Mouse (Mus musculus): ENCODE measurements around the gene Scnn1a.
A peak's percentile ranks its signal among the peaks of the same experiment; 100 is the strongest.

The Scnn1a gene

DNA sequence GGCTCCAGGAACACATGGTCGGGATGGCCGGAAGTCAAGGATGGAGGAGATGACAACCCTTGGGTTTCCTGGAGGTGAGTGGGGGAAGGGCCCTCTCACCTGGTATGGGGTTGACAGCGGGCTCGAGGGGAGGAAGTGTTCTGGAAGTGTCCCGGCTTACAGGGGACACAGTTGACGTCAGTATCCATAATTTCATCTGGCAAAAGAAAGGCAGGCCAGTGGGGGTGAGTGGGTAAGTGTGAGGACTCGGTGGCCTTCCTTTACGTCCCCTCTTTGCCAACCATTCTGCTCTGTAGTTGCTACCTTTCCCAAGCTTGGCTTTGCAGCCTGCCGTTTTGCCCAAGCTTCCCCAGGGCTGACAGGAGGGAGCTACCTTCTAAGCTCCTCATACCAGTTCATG, 8.3 kb upstream of the Scnn1a start:
- no peak for DNase-seq

DNA sequence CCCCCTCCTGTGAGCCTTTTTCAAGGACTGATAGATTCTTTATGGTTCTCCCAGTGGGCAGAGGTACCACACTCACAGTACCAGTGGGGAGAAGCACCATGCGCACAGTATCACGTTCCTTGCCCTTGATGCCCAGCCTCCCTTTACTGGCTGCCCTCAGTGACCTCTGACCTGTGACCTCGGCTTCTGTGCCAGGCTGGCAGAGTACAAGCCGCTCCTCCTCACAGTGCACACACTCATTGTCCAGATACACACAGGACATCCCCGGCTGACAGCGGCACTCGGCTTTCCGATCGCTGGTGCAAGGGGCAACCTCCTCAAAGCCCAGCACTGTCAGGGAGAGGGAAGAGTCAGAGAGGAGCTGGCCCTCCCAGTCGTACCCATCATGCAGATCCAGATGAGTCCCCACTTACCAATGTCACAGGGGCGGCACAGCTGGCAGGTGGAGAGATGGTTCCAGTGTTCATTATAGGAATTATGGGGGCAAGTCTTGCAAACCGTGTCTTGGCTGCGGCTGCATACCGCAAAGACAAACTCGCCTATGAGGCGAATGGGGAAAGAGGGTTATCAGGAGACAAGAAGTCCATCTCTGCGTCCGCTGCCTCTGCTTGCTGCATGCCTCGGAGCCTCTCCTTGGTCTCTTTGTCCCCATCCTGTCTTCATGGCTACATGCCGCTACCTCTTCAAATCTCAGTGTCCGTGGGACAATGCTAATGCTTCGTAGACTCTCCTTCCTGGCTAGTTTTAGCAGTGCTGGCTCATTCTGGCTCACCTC, 7.7 kb upstream of the Scnn1a start:
- no peak for DNase-seq

DNA sequence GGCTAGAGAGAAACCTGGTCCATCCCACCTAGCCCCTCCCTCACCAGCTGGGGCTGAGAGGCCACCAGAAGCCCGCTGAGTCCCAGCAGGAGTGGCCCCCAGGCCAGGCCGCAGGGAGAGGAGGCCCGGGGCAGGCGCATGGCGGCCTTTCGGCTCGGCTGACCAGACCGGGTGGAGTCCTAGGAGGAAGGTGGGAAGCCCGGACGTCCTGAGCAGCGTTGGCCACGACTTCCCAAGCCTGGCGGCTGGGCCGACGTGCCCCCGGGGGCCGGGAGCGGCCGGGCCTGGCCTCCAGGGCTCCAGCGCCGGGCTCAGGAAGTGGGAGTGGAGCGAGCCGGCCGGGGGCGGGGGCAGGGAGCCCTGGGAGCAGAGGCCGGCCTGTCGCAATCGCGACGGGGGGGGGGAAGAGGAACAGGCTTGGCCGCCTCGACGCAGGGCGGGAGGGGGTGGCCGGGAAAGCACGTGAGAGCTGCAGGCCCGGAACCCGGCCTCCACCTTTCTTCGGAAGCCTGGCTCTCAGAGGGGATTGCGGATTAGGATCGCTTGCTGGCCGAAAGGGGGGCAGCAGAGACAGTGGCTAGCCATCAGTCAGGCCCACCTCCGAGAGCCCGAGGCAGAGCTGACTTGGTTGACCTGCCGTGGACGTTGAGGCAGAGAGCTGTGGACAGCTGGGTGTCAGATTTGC, 6.8 kb upstream of the Scnn1a start, which contains the start of gene Ltbr:
TSS of gene Ltbr (minus strand) at position 340 of the 685 bp plus-strand sequence.
- peak; percentile 23 for DNase-seq

DNA sequence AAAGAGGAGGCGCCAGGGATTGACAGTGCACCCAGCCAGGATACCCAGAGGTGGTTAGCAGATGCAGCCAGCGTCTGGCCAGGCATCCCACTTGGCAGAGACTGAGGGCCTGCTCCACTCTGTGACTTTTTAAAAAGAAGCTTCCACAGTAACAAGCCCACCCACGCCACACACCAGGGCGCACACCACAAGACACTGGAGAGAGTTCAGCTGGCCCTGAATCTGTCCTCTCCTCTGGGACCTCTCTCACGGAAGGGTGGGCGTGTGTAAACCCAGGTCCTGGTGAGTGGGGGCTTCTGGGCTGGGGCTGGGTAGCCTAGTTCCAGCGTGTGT, 6.3 kb upstream of the Scnn1a start:
- DNase-seq, result peak; percentile 11

DNA sequence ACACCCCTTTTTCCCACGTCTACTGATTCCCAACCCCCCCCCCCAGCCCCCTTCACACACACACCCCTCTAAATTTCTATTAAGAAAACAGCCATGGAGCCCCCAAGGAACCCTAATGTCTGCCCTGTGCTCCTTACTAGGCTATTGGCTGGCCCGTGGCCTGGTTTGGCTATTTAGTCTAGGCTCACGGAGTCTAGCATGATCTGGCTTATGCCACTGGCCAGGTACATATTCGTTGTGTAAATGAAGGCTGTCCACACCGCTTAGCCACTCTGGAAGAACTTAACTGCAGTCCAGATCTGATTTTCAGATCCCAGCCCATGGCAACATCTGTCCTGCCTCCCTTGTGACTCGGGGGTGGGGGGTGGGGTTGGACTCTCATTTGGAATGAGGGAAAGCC, 5.7 kb upstream of the Scnn1a start:
- DNase-seq, result no peak

DNA sequence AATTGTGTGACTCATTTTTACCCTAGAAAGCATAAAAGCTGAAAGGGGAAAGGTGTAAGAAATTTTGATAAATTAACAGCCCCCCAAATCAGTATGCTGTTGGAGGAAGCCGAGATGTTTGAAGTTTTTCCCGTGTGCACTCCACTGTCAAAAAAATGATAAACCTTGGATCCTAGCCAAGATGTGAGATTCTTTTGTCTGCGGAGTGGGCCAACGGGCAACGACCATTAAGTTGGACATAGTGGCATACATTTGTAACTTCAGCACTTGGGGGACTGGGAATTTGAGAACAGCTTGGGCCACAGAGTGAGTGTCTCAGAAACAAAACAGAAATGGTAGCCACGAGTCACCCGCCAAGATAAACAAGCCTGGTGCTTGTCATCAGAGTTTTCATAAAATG, 3.4 kb upstream of the Scnn1a start:
- DNase-seq, result no peak

DNA sequence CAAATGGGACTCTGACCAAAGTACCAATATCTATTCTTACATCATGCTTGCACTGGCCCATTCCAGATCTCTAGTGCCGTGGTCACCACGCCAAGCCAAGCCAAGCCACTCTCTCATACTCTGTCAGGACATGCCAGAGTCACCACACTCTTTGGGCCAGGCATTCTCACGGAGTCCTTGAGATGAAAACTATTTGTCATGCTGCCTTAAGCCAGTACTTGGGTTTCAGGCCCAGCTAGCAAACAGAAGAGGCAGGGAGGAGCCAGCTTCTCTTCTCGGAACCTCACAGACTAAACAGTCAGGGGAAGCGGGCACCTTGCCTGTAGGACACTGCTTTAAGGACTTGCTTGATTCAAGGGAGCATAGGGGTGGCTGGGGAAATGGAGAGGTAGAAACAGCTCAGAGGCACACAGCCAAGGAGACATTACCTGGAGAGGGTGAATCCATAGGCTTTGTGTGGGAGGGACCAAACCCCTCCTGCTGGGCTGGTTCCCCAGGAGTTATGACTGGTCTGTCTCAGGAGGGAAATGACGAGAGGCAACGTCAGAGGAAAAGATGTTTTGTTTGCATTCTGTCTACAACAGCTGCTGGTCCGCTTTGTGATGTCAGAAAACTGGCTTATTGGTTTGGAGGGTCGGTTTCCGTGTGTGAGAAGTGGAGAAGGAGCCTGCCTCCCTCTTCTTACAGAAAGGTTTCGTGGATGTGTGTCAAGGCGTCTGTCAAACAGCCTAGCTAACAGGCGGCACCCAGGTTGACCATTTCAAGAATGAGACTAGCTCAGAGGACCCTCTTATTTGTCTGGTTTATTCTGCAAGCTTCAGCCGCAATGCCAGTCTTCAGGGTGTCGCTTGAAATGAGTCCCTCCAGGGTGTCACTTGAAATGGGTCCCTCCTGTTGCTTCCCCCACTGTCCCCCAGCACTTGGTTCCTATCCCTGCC, 1.2 kb upstream of the Scnn1a start:
- no peak for DNase-seq

DNA sequence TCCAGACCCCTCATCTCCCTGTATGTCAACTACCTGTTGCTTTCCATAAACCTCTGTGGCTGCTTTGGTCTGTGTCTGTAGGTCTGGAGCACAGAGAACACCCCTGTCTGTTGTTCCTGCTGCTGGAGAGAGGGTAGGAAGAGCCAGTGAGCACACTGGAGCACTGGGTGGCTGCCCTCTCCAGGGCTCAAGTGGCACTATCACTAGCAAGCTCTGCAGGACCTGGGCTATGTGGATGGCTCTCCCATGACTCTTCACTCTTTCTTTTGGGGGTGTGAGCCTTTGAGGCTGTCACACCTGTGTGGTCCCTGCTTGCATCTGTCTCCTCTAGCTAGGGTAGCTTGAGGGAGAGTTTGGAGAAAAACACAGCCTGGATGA, 551 bp upstream of the Scnn1a start:
- no peak for DNase-seq

DNA sequence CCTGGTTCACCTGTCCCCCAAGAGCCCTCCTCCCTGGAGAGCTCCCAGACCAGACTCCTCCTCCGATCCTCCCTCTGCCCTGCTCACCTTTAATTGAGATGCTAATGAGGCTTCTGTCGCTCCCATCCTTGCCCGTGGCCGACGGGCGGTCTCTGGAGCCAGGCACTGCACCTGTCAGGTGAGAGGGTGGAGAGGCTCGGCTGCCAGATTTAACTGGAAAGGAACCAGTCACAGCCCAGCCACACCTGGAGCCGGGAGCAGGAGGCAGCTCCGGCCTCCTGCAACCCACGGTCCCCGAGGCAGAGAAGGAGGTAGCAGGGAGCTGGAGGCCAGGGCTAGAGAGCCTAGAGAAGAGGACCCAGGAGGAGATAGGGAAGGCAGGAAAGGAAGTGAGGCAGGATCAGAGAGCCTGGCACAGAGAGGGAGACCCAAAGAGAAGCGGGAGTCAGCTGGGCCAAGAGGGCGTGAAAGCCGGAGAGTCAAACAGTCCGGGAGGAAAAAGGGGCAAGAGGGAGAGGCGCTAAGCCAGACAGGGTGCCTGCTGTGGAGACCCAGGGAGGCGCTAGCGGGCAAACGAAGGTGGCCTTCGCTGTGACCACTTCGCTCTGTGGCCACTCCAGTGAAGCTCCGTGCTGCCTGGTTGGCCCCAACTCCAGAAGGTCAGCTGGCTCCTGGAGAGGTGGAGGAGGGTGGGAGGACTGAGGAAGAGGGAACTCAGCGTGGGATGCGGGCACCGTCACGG, 826 bp downstream of the Scnn1a start:
- no peak for DNase-seq

DNA sequence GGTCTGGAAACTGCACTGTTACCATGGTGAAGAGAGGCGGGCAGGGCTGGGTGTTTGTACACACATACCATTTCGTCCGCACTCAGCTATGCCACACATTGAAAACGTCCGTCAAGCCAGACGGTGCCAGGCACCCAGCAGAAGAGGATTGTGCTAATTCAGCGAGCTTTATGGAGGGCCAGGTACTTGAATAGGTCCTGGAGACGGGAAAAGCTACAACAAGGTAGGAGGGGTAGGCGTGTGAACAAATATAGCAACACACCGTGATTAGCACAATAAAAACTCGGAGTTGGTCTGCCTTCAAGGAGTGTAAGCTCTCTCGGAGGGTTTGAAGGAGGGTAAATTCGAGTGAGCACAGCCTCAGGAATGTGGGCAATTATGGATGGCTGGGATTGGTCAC, 2.3 kb downstream of the Scnn1a start:
- DNase-seq, result no peak

DNA sequence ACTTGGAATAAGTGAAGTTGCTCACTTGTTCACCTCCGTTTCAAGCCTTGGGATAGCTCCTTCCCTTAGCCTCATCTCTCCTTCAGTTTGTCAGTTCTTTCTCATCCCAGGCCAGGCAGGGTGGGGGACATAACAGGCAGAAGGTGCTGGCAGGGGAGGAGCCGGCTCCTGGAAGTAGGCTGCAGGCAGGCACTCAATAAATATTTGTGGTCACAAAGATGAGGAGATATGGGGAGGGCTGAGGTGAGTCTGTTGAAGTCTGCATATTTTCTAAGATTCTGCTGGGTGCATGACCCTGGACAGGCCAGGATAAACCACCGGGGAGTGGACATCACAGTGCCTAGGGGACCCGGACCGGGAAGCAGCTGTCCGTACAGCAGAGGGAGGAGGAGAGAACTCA, 3.1 kb downstream of the Scnn1a start:
- DNase-seq, result no peak

DNA sequence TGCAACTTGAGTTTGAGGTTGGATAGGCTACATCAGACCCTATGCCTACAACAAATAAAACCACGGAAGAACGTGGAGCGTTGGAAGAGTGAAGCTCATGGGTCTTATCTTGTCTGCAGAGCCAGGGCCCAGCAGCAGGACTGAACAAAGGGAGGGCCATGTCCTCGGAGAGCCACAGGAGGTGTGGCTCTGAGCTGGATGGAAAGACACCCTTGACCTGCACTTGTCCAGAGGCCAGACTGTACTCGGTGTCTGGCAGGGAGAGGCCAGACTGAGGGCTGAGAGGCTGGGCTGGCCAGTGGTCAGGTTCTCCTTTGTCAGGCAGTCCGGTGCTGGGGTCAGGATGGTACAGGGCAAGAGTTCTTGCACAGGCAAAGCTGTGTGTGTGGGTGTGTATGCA, 4.9 kb downstream of the Scnn1a start:
- no peak for DNase-seq

DNA sequence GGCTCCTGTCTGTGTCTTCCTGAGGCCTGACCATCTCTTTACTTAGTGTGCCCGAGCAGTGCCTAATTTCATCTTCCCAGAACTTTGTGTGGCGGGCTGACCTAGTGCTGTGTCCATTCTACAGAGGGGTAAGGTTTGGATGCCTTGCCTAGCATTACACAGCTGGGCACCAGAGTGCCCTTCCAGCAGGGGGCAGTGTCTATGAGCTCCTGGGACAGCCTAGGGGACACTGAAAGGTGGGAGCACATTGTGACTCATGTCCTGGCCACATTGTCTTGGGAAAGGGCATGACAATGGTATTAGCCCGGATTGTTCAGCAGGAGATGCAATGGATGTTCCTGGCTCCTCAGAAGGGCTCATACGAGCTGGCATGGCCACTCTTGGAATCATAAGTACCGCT, 7.8 kb downstream of the Scnn1a start:
- DNase-seq, result no peak

DNA sequence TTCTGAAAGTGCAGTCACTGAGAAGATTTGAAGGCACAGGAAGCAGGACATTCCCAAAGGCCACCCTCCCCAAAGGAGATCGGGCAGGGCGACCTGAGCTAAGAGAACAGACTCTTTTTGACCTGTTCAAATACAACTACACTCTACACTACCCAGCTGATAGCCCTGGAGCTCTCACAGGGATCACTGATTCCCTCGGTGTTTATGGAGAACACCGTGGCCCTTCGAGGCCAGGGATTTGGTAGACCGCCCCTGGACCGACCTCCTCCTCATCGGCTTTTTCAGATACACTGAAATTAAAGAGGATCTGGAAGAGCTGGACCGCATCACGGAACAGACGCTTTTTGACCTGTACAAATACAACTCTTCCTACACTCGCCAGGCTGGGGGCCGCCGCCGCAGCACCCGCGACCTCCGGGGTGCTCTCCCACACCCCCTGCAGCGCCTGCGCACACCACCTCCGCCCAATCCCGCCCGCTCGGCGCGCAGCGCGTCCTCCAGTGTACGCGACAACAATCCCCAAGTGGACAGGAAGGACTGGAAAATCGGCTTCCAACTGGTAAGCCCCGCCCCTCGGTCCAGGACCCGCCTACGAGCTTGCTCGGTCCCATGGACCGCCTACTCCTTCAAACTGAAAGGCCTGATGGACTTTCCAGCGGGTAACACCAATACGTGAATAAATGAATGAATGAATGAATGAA, 10.3 kb downstream of the Scnn1a start:
- DNase-seq, result peak; percentile 29

DNA sequence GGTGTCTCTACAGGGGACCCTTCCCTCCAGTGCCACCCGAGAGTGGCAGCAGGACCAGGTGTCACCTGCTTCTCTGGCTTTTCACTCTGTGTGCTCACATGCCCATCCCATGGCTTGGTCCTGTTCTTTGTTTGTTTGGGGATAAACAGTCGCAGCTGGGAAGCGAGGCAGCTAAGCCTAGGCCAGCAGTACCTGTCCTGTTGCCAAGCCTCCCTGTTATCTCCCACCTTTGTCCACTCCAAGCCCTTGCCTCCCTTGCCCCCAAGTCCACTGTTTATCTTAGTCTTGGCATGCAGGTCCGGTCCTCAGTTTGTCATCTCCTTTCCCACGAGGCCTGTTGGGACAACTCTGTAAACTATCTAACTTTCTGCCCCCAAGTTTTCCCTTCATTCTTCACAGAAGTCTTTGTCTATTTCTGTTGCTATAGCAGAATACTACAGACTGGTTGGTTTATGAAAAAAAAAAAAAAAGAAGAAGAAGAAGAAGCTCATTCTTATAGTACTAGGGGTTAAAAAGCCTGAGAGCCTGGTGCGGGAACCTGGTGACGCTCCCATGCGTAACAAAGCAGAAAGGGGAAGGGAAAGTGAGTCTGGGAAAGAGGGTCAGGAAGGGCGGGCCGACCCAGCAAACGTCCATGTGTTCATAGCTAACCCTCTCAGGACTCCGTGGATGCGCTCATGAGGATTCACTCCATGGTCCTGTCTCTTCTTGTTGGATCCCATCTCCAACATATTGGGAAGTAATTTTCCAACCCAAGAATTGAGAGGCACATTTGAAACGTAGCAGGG, 12.8 kb downstream of the Scnn1a start:
- DNase-seq, result no peak

DNA sequence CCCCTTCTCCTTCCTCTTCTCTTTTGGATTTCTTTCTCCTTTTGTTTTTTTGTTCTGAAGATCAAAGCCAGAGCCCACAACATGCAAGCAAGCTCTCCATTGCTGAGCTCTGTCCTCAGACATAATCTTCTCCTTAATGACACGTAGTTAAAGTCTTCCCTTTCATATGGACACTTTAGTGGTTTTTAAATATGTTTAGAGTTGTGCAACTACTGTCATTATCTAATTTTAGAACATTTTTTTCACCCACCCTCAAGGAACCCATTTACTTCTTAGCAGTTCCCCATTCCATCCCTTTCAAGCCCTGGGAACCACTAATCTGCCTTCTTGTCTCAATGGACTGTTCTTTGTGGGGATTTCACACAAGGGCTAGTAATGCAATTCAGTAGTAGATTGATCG, 13.9 kb downstream of the Scnn1a start:
- DNase-seq, result no peak

DNA sequence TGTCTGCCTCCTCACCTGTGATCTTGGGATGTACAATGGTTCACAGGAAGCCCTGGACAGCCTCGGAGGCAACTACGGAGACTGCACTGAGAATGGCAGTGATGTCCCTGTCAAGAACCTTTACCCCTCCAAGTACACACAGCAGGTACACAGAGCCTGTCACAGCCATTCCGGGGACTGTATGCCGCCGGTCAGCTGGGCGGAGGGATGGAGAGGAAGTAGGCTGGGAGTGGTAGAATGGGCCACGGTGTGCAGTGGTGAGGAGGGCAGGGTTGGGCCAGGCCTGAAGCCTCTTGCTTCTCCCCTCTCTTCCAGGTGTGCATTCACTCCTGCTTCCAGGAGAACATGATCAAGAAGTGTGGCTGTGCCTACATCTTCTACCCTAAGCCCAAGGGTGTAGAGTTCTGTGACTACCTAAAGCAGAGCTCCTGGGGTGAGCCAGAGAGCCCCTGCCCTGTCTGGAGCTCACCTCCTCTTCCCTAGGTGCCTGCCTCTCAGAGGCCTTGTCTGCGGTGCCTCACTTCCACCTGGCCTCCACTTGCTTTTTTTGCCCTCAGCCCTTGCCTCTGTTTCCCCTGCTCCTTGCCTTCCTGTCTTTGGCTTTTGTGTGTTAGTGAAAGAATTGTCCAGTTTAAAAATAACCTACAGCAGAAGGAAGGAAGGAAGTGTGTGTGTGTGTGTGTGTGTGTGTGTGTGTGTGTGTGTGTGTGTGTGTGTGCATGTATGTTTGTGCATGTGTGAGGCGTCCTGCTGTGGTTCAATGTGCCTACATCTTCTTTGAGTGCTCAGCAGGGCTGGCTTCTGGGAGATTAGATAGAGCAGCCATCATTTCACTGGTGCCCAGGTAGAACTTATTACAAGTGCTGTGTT, 18.6 kb downstream of the Scnn1a start:
- no peak for DNase-seq

DNA sequence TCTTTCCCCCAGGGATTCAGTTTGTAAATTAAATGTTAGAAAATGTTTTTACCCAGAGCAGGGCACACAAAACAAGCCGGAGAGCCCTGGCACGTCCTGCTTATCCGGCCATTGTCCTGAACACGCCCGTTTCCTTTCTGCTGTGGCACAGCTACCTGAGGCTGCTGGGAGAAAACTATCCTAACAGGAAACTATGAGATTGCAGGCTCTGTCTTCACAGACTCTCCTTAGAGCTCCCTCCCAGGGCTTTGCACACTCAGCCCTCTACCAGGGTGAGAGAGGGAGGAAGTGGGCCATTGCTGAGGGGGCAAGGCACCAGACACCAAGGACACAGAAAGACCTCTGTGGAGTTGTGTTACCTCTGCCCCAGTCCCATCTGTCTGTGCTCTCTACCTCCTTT, 19.8 kb downstream of the Scnn1a start:
- DNase-seq, result no peak

DNA sequence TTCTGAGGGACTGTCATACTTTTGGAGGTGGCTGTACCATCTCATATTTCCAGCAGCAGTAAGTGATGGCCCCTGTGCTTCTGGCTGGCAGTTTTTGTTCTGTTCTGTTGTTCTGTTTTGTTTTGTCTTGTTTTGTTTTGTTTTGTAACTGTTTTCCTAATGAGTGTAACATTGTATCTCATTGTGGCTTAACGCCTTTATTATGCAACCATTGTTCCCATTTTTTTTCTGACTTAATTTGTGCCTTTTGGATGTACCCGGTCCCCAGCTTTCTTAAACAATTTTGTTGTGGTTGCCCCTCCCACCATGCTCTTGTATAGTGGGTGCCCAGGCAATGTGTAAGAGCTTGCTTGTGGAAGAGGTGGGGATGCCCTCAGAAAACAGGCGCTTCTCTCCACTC, 21.7 kb downstream of the Scnn1a start:
- DNase-seq, result no peak

DNA sequence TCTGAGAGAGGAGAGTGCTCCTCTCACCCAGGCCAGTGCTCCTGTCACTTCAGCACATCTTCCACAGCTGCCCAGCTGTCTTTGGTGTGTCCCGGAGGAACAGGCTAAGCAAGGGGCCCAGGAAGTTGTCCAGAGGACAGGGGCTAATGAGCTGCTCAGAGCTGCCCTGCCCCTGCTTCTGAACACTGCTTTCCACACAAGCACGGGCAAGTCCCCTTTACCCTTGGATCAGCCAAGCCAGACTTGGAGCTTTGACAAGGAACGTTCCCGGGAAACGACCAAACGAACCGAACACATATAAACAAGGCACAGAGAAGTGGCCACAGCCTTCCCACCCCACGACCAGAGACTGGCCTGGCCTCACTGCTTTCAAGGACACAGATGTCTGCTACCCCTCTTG, 23.6 kb downstream of the Scnn1a start:
- no peak for DNase-seq

DNA sequence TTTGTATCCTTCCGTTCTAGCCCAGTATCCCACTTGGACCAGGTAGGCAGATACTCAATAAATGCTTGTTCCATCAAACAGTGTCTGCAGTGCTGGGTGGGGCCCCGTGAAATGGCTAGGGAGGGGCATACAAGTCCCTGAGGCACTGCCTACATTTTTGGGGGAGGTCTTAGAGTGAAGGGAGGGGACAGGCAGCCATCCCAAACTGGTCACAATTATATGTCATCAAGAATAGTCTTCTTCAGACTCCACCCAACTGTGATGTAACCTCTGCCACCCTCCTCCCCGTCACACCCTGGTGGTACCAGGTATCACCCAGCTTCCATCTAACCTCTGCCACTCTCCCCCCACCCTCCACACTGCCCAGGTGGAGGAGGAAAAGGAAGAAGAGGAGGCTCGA, 24.4 kb downstream of the Scnn1a start:
- DNase-seq, result no peak

Data from cerebellum, adult 9-10 months (tissue).